Mouse (Mus musculus) heart, adult 2 months (tissue): ENCODE measurements around the gene Slc25a30.

Source experiments
- CTCF ChIP-seq: fragments of 200-600 bp; IDR thresholded peaks from 2 replicates; pipeline ENCODE4 v1.8.1; 2022; ENCODE audit warnings: antibody characterized with exemption, mild to moderate bottlenecking, moderate library complexity
- EP300 ChIP-seq: fragments of 200-500 bp; IDR thresholded peaks from 2 replicates; pipeline ENCODE4 v1.6.1; 2011; ENCODE audit warnings: low read depth, low read length, control low read depth; ENCODE audit not compliant: insufficient read depth
- POLR2A ChIP-seq: fragments of 200-500 bp; IDR thresholded peaks from 2 replicates; pipeline ENCODE4 v1.6.1; 2011; ENCODE audit warnings: mild to moderate bottlenecking, low read depth, low read length, control low read depth; ENCODE audit not compliant: insufficient read depth

DNA sequence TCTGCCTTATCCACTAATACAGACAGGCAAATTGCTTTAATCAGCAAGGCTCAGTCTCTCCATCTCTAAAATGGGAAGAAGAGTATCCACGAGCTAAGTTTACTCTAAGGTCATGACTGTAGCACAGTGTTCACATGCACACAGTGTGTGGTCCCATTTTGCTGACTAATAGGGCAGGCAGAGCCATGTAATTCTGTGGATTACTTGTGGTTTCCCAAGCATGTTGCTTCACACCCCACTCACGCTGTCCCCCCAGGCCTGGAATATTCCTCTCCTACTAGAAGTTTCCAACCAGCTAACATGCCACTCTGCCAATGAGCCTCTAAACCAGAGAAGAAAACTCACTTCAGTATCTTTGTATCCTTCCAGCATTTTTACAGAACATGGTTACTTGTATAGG lies 31.7 kb upstream of the Slc25a30 start:
- TF ChIP-seq CTCF (no peak), POLR2A (no peak), EP300 (no peak)
